Mouse (Mus musculus) gastrocnemius, postnatal 10 days (tissue): ENCODE measurements around the gene Osm. TPM values are rescaled to one million over a fixed set of nuclear protein-coding genes. Genes with fewer than 3 reads are reported as not detected.
A peak's percentile ranks its signal among the peaks of the same experiment; 100 is the strongest.

Source experiments
- DNase-seq: peaks from one replicate; pipeline ENCODE4 v3.0.0; 2021; ENCODE audit warnings: mixed read lengths
- long read RNA-seq, 2 experiments: library from polyadenylated mRNA; stranded (forward); transcript quantifications; one replicate each; pipeline ENCODE4 v2.0.0; 2021
- total RNA-seq, 2 experiments: library from RNA; stranded (reverse); gene quantifications; 2 replicates each; pipeline ENCODE4 v1.2.3; 2021

Osm gene
- not detected for total RNA-seq
- long read RNA-seq, experiment 1 = 0 reads
- long read RNA-seq, experiment 2 = 0 reads

- DNase-seq = no peak
Measured at GRCm38 (mm10) chr11:4235665-4236545, at the start of gene Osm. Gene Osm (plus strand): TSS chr11:4236420.

- DNase-seq = peak; percentile 94
Measured at GRCm38 (mm10) chr11:4186486-4187317, 49.5 kb upstream of the Osm start, which contains the start of gene Tbc1d10a. Gene Tbc1d10a (plus strand): TSS chr11:4186789.

GRCm38 (mm10) chr11:4187318-4187700 lies 48.9 kb upstream of the Osm start:
- DNase-seq = no peak

- no peak for DNase-seq
Measured at GRCm38 (mm10) chr11:4189182-4189581, 47.0 kb upstream of the Osm start.

GRCm38 (mm10) chr11:4190677-4191076 lies 45.5 kb upstream of the Osm start:
- no peak for DNase-seq

- DNase-seq = no peak
Measured at GRCm38 (mm10) chr11:4192757-4193156, 43.5 kb upstream of the Osm start.

- DNase-seq = no peak
Measured at GRCm38 (mm10) chr11:4193420-4193819, 42.8 kb upstream of the Osm start.

GRCm38 (mm10) chr11:4195597-4196031 lies 40.6 kb upstream of the Osm start:
- DNase-seq = no peak

- DNase-seq = no peak
Measured at GRCm38 (mm10) chr11:4196636-4197035, 39.6 kb upstream of the Osm start.

- DNase-seq = no peak
Measured at GRCm38 (mm10) chr11:4197691-4198090, 38.5 kb upstream of the Osm start.

- no peak for DNase-seq
Measured at GRCm38 (mm10) chr11:4201981-4202700, 34.1 kb upstream of the Osm start.

GRCm38 (mm10) chr11:4202995-4203704 lies 33.1 kb upstream of the Osm start:
- DNase-seq = no peak

- DNase-seq = peak; percentile 50
Measured at GRCm38 (mm10) chr11:4203705-4204074, 32.5 kb upstream of the Osm start.

- DNase-seq = no peak
Measured at GRCm38 (mm10) chr11:4205097-4205655, 31.0 kb upstream of the Osm start.

GRCm38 (mm10) chr11:4205951-4206350 lies 30.3 kb upstream of the Osm start:
- DNase-seq = no peak

GRCm38 (mm10) chr11:4206563-4206962 lies 29.7 kb upstream of the Osm start:
- no peak for DNase-seq

GRCm38 (mm10) chr11:4207655-4208054 lies 28.6 kb upstream of the Osm start:
- DNase-seq = no peak

GRCm38 (mm10) chr11:4209556-4209955 lies 26.7 kb upstream of the Osm start:
- no peak for DNase-seq

- DNase-seq = no peak
Measured at GRCm38 (mm10) chr11:4210786-4211185, 25.4 kb upstream of the Osm start.

GRCm38 (mm10) chr11:4213107-4213506 lies 23.1 kb upstream of the Osm start:
- DNase-seq = no peak

GRCm38 (mm10) chr11:4214572-4214971 lies 21.6 kb upstream of the Osm start:
- DNase-seq = no peak
